Mouse (Mus musculus): ENCODE results near the gene Olfr310.

Olfr310 gene

DNA sequence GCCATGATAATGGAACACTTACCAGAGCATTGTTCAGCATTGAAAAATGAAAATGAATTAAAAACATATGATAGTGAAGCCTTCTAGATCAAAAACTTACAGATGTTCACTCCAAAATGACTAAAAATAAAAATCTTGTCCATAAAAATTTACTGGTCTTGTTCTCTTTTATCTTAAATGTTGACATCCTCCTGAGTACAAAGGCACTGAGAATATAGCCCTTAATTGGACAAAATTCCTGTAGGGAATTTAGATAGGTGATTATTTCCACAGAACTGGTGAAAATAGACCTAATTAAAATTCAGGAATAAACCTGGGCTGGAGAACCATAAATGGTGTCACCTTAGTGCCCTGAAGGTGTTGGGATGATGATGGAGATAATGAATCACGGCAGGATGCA lies at the start of gene Olfr310:
Gene Olfr310, minus strand, starts transcription at position 101 of the 400 bp plus-strand sequence.
- DNase-seq: no peak

DNA sequence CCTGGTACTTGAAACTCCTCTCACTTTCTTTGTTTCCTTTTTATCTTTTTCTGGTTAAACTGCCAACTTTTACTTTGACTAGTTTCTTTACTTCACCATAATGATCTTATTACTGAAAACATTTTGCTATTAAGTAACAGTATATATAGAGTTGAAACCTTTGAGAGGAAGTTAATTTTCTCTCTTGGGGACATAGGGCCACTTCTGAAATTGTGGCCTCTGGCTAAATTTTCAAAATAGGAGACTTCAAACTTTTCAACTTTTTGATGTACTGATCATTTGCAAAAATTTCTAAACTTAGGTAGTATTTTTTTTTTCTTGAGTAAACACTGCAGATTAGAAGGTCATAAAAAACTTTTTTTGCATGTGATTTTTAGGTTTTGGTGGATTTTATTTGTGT lies 48.6 kb upstream of the Olfr310 start, which contains the start of gene Olfr308:
Gene Olfr308, minus strand, starts transcription at position 101 of the 400 bp plus-strand sequence.
- DNase-seq: no peak

DNA sequence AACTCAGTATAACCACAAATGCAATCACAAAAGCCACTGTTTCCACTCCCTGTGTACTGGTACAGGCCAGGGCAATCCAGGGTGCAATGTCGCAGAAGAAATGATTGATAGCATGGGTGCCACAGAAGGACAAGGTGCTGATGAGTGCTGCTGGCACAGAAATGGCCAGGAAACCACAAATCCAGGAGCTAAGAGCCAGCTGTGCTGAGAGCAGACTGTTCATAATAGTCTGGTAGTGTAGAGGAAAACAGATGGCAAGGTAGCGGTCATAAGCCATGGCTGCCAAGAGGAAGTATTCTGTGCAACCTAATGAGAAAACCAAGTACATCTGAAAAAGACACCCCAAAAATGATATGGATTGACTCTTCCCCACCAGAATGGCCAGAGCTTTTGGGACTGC lies 44.4 kb upstream of the Olfr310 start:
- no peak for DNase-seq

DNA sequence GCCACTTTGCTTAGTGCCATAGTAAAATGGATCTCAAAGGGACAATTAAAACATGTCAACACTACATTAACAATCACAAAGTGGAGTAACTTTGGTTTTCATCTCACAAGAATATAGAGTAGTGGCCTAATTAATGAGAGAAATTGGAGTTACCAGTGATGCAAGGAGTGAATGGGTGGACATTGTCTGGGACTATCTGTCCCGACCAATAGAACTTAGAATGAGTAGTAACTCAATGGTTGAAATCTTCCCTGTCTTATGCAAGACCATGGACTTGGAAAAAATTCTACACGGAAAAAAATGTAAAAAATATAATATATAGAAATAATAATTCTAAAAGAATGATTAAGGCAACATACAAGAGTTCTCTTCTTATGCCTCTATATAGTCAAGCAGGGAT lies 36.6 kb upstream of the Olfr310 start, which contains the start of gene Olfr309:
Gene Olfr309, minus strand, starts transcription at position 101 of the 400 bp plus-strand sequence.
- DNase-seq: no peak

DNA sequence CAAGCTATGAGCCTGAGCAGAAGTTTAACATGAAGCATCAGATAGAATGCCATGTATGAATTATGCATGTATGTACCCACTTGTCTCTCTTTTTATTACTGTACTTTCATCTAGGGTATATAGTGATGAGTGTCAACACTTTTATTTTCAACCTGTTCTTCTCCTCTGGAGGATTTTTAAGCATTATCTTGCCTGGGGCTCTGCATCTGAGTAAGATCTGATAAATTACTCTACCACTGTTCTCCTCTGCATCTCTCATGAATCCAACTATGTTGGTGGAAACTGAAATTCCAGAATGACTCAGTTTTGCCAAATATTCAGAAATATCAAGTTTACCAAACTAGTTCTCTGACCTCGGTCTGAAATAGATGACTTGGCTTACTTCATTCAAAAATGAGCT lies 30.8 kb downstream of the Olfr310 start, which contains the start of gene Vmn2r76:
Gene Vmn2r76, minus strand, starts transcription at position 101 of the 400 bp plus-strand sequence.
- no peak for DNase-seq
